Mouse (Mus musculus) left cerebral cortex, postnatal 4 days (tissue): ENCODE measurements around the gene Zfp11. TPM values are rescaled to one million over a fixed set of nuclear protein-coding genes. Genes with fewer than 3 reads are reported as not detected.
"Not testable (repeated sequence)": the region's sequence is repeated elsewhere in the genome, so short reads cannot be mapped to it uniquely, and the experiment has no call there.

Experiments
- DNase-seq: peaks from one replicate; pipeline ENCODE4 v3.0.0-alpha.2; 2022
- intact Hi-C: fragments of 180-260 bp; cut with DNase I; formaldehyde crosslinking; loops from one replicate; pipeline ENCODE4 v1.15.1; 2025
- total RNA-seq, 2 experiments: library from RNA; stranded (reverse); gene quantifications; 2 replicates each; pipeline ENCODE4 v1.2.3; 2021

Zfp11 gene
- 1 to 10 TPM; 8.2 to 8.6 TPM for total RNA-seq

DNA sequence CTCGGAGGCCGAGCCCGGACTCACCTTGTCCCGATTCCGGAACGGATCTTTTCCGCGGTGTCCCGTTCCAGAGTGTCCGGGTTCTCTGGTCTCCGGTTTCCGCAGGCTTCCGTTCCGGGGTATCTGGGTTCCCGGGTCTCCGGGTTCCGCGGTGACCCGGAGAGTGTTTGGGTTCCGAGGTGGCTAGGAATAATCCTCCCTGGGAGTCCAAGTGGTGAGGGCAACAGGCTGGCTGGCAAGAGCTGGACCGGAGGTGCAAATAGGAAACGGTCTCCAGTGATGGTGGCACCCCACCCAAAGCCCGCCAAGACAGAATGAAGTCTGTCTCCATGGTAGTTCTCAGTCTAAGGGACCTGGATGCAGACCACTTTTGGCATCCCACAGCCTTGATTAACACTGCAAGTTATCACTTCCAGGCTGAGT lies at the start of gene Zfp11:
Gene Zfp11 (minus strand): TSS at position 64 of the 423 bp plus-strand sequence.
- intact Hi-C loops = no loop called here
- peak; percentile 81 for DNase-seq

- no peak for DNase-seq
- intact Hi-C loops = no loop called here
Observed at GRCm38 (mm10) chr5:129717016-129717415, 47.1 kb upstream of the Zfp11 start.

GRCm38 (mm10) chr5:129715326-129715861 lies 45.5 kb upstream of the Zfp11 start, which contains the start of gene Mrps17:
TSS of gene Mrps17 (plus strand) at chr5:129715497.
- intact Hi-C loops = no loop called here
- peak; percentile 93 for DNase-seq

- intact Hi-C loops = no loop called here
- DNase-seq = no peak
Observed at GRCm38 (mm10) chr5:129708412-129708811, 38.5 kb upstream of the Zfp11 start, which contains the start of gene Sept14. TSS of gene Sept14 (minus strand) at chr5:129708512.

- DNase-seq = no peak
- intact Hi-C loops = no loop called here
Observed at GRCm38 (mm10) chr5:129703368-129703767, 33.5 kb upstream of the Zfp11 start.

DNA sequence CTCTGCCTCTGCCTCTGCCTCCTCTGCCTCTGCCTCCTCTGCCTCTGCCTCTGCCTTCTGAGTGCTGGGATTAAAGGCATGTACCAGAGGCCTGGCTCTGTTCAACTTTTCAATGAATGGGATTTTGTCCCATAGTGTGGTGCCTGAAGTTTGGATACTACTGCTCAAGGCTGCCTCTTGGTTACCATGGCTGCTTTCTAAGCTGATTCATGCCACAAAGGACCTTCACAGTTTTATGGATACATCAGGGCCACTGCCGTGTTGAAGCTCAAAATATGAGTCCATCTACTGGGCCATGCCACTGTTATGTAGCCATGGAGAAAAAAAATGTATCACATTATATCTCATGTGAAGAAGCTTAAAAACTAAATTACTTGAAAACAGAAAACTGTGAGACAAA lies 31.8 kb upstream of the Zfp11 start:
- DNase-seq = no peak
- intact Hi-C loops = no loop called here

DNA sequence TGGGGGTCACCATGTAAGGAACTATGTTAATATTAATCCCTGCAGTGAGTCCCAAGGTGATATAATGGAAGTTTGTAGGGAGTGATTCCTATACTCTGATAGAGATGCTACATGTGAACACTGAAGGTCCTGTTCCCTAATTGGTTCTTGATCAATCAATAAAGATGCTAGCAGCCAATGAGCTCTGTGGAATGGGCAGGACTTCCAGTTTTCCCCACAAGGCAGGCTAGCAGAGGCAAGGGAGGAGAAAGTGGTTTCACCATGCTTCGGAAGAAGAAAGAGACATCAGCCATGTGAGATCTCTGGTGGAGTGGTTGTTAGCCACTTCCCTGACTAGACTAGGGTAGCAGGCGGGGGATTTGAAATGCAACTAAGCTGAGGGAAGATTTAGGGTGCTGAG lies 30.6 kb upstream of the Zfp11 start:
- DNase-seq = no peak
- intact Hi-C loops = no loop called here

- DNase-seq = no peak
- intact Hi-C loops = no loop called here
Observed at GRCm38 (mm10) chr5:129690528-129690927, 20.6 kb upstream of the Zfp11 start.

- DNase-seq = no peak
- intact Hi-C loops = no loop called here
Observed at GRCm38 (mm10) chr5:129687621-129688020, 17.7 kb upstream of the Zfp11 start.

DNA sequence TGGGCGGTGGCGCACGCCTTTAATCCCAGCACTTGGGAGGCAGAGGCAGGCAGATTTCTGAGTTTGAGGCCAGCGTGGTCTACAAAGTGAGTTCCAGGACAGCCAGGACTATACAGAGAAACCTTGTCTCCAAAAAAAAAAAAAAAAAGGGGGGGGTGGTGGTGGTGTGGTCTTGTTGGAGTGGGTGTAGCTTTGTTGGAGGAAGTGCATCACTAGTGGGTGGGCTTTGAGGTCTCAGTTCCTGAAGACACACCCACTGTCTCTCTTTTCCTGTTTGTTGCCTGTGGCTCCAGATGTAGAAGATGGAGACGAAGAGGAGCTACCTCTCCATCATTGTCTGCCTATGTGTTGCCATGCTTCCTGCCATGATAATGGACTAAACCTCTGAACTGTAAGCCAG lies 15.2 kb upstream of the Zfp11 start:
- DNase-seq, intact Hi-C loops: not testable (repeated sequence)

DNA sequence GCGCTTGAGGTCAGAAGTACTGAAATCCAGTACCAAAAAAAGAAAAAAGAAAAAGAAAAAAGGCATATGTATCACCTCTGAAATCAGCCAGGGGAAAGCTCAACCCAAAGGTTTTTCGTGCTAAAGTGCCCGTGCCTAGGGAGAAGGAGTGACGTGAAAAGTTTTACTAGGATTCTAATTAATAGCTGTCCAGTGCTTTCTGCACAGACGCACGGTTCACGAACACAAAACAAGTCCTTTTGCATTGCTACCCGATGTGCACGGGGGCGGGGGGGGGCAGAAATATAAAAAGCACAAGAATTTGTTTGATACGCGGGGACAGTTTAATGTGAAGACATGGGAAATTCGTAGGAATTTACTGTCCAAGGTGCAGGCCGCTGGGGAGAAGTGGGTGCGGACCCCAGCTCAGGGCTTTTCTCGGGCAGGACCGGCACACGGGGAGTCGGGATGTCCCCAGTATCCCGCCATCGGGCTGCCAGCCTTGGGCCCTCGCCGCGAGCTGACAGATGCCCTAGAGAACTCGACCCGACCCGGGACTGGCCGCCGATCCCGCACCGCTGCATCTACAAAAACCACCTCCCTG lies 355 bp downstream of the Zfp11 start:
- DNase-seq = no peak
- intact Hi-C loops = no loop called here

DNA sequence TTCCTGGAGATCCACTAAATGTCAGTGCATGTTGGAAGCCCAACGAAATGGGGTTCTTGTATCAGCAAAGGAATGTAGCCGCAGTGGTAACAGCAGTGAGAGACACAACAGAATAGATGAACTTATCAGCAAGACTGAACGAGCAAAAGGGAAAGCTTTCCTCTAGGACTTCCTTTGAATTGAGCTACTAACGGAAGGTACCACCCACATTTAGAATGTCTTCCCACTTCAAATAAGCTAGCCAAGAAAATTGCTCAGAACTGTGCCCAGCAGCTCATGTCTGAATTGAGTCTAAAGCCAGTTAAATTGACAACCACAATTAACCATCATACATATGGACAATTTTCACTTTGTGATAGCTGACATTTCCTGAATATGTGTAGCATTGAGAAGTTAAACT lies 2.0 kb downstream of the Zfp11 start:
- intact Hi-C loops = no loop called here
- DNase-seq = no peak

DNA sequence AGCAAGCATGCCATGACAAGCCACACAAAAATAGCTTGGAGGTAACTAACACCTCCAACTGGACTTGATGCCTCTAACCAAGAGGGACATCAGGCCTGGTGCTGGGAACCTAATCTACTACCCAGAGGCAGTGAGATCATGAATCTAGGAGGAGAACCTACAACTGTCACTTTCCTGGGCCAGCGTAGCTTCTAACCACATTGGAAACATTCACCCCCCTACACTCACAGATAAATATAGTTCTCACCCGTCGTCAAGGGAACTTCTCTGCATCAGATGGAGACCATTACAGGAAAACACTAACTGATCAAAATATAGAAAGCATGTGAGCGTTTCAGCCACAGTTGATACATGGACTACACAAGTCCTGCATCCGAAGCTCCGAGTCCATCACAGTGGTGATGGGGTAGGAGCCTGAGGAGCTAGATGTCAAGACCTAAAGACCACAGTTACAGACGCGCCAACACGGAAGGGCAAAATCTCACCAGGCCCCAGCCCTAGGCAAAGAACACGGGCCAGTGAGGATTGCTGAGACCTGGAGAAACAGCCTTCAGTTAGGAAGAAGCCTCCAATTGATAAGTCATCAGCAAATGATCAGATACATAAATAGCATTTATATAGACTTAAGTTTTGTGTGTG lies 3.5 kb downstream of the Zfp11 start:
- intact Hi-C loops = no loop called here
- no peak for DNase-seq

- no peak for DNase-seq
- intact Hi-C loops = no loop called here
Observed at GRCm38 (mm10) chr5:129664090-129664489, 5.8 kb downstream of the Zfp11 start.

- DNase-seq = no peak
- intact Hi-C loops = no loop called here
Observed at GRCm38 (mm10) chr5:129657931-129658330, 12.0 kb downstream of the Zfp11 start.

- intact Hi-C loops = no loop called here
Observed at GRCm38 (mm10) chr5:129657016-129657415, 12.9 kb downstream of the Zfp11 start.

GRCm38 (mm10) chr5:129650858-129651257 lies 19.0 kb downstream of the Zfp11 start:
- no peak for DNase-seq
- intact Hi-C loops = no loop called here

More at GRCm38 (mm10) chr5:129657016-129657415, 12.9 kb downstream of the Zfp11 start:
- no peak for DNase-seq

- intact Hi-C loops, DNase-seq: not testable (repeated sequence)
Observed at GRCm38 (mm10) chr5:129632270-129633250, 37.3 kb downstream of the Zfp11 start.

DNA sequence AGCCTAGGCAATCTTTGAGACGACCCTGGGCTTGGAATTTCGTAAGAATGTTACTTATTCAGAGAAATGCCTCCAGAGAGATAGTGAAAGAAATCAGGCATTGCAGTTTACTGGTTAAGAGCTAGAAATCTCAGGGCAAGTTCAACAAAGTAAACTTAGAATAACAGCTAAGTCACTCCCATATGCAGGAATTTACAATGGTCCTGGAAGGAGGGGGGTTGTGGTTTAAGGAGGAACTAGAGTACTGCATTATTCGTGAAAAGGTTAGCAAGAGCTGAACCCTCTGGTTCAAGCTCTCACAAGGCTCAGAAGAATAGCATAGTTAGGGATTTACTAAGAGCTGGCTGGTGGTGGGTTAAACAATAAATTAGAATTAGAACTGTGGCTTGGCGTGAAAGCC lies 43.3 kb downstream of the Zfp11 start:
- intact Hi-C loops, DNase-seq: not testable (repeated sequence)

- DNase-seq = no peak
- intact Hi-C loops = no loop called here
Observed at GRCm38 (mm10) chr5:129626099-129626498, 43.8 kb downstream of the Zfp11 start.

DNA sequence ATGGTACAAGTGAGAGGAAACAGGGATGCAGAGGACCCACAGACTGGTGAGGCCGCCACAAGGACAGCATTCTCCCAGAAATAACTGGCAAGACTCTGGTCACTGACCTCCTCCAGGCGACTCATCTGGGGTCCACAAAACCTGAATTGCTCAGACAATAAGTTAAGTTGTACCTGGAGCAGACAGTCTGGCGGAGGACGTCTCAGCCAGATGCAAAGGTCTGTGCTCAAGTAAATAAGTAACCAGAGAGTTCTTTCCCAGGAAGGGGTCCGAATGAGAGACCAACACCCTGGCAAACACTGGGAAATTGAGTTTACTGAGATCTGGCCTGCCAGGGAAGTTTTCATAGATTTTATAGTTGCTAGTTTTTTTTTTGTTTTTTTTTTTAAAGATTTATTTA lies 48.5 kb downstream of the Zfp11 start:
- intact Hi-C loops = no loop called here
- no peak for DNase-seq
